ENCODE assay signal across 8 mouse cellular contexts in genomic region chr2:26587044-26587405, GRCm38 (mm10). TPM values are rescaled to one million over a fixed set of nuclear protein-coding genes. Genes with fewer than 3 reads are reported as not detected.
DNase-seq lines count a peak whose midpoint lies in the region; ATAC-seq and TF ChIP-seq lines count a peak whose summit lies in the region.

No protein-coding gene starts in this region.

- no peak for TF ChIP-seq RAD21 in MEL (IDR thresholded peaks at IDR 0.05; ENCODE audit: low read depth, low read length)

- H3K36me3 ChIP-seq in kidney, embryonic 15.5 days: peaks cover 12% of the 10 kb centered on the region
- peaks cover 0 to 11% of the 10 kb centered on the region in 2 experiments; a peak in 2 of 4 replicates for H3K36me3 ChIP-seq in MEL (ENCODE audit: control insufficient read depth in 1 of 2, insufficient read depth in 2 of 2, low read length in 2 of 2)
- H3K36me3 ChIP-seq in forebrain, embryonic 11.5 days (ENCODE audit: control insufficient read depth, insufficient read depth, low read length): no peaks in the 10 kb centered on the region
- H3K36me3 ChIP-seq in liver, embryonic 11.5 days (ENCODE audit: control insufficient read depth, insufficient read depth, low read length): no peaks in the 10 kb centered on the region; the same call in 1 of the 2 replicates
- H3K36me3 ChIP-seq in stomach, embryonic 15.5 days: no peaks in the 10 kb centered on the region

- no peak for TF ChIP-seq POLR2A in MEL (IDR thresholded peaks at IDR 0.05; ENCODE audit: control insufficient read depth in 1 of 2, insufficient read depth in 1 of 2, low read depth in 1 of 2, low read length in 2 of 2, poor library complexity in 1 of 2)

- H3K4me3 ChIP-seq in kidney, embryonic 15.5 days (replicated peaks): peak overlapping the region; percentile 77
- peak overlapping the region; percentile 81 to 93 for H3K4me3 ChIP-seq in MEL (ENCODE audit: control insufficient read depth in 1 of 2, insufficient read depth in 1 of 2, low read depth in 2 of 2, low read length in 2 of 2)
- peak overlapping the region; percentile 52 for H3K4me3 ChIP-seq in forebrain, embryonic 11.5 days (ENCODE audit: low read depth, low read length)
- peak overlapping the region; percentile 59 for H3K4me3 ChIP-seq in liver, embryonic 11.5 days (ENCODE audit: low read depth, low read length)
- peak overlapping the region; percentile 61 for H3K4me3 ChIP-seq in stomach, embryonic 15.5 days (replicated peaks)

- H3K79me2 ChIP-seq in MEL (ENCODE audit: control insufficient read depth, insufficient read depth, low read length, poor library complexity): no peaks in the 10 kb centered on the region; the same call in 1 of the 2 replicates

- H3K9ac ChIP-seq in kidney, embryonic 15.5 days: peak overlapping the region; percentile 79
- peak overlapping the region; percentile 84 for H3K9ac ChIP-seq in MEL (ENCODE audit: control insufficient read depth, low read depth, low read length, poor library complexity, severe bottlenecking)
- H3K9ac ChIP-seq in forebrain, embryonic 11.5 days (ENCODE audit: low read length): peak overlapping the region; percentile 65
- peak overlapping the region; percentile 78 for H3K9ac ChIP-seq in liver, embryonic 11.5 days (ENCODE audit: low read depth, low read length)
- peak overlapping the region; percentile 22; the same call in 1 of the 2 replicates for H3K9ac ChIP-seq in stomach, embryonic 15.5 days

- H3K9me3 ChIP-seq in kidney, embryonic 15.5 days (replicated peaks): no peaks in the 10 kb centered on the region
- no peaks in the 10 kb centered on the region for H3K9me3 ChIP-seq in MEL (replicated peaks; ENCODE audit: insufficient read depth, low read length)
- H3K9me3 ChIP-seq in forebrain, embryonic 11.5 days (ENCODE audit: control insufficient read depth, low read length): no peaks in the 10 kb centered on the region
- H3K9me3 ChIP-seq in liver, embryonic 11.5 days (ENCODE audit: control insufficient read depth, low read length): no peaks in the 10 kb centered on the region
- no peaks in the 10 kb centered on the region for H3K9me3 ChIP-seq in stomach, embryonic 15.5 days

- 3% methylated on average over 11 of the region's 11 CpGs for WGBS in kidney, embryonic 15.5 days
- 6% methylated on average over 11 of the region's 11 CpGs for WGBS in forebrain, embryonic 11.5 days
- 4% methylated on average over 11 of the region's 11 CpGs for whole genome bisulfite sequencing in liver, embryonic 11.5 days
- WGBS in stomach, embryonic 15.5 days: 7% methylated on average over 11 of the region's 11 CpGs

- peak overlapping the region; percentile 84 for H3K4me2 ChIP-seq in kidney, embryonic 15.5 days
- peak overlapping the region; percentile 68 for H3K4me2 ChIP-seq in forebrain, embryonic 11.5 days (ENCODE audit: low read depth, low read length, severe bottlenecking)
- H3K4me2 ChIP-seq in liver, embryonic 11.5 days: peak overlapping the region; percentile 75
- peak overlapping the region; percentile 86 for H3K4me2 ChIP-seq in stomach, embryonic 15.5 days

- no peak for TF ChIP-seq EP300 in MEL (IDR thresholded peaks at IDR 0.05; ENCODE audit: low read depth in 1 of 2, low read length in 2 of 2)

- H3K27ac ChIP-seq in kidney, embryonic 15.5 days: peak overlapping the region; percentile 83
- H3K27ac ChIP-seq in MEL (ENCODE audit: control insufficient read depth, low read depth, low read length): peak overlapping the region; percentile 48
- no peak overlapping the region for H3K27ac ChIP-seq in forebrain, embryonic 11.5 days (ENCODE audit: low read depth, low read length)
- H3K27ac ChIP-seq in liver, embryonic 11.5 days (ENCODE audit: low read depth, low read length): peak overlapping the region; percentile 60
- H3K27ac ChIP-seq in stomach, embryonic 15.5 days: peak overlapping the region; percentile 19; the same call in 1 of the 2 replicates

- H3K27me3 ChIP-seq in kidney, embryonic 15.5 days: no peaks in the 10 kb centered on the region
- H3K27me3 ChIP-seq in MEL (ENCODE audit: control insufficient read depth in 1 of 2, insufficient read depth in 2 of 2, low read length in 2 of 2): no peaks in the 10 kb centered on the region
- H3K27me3 ChIP-seq in forebrain, embryonic 11.5 days (ENCODE audit: control insufficient read depth, insufficient read depth, low read length): no peaks in the 10 kb centered on the region
- H3K27me3 ChIP-seq in liver, embryonic 11.5 days (replicated peaks; ENCODE audit: control insufficient read depth, insufficient read depth, low read length): no peaks in the 10 kb centered on the region
- no peaks in the 10 kb centered on the region for H3K27me3 ChIP-seq in stomach, embryonic 15.5 days (replicated peaks)

- peaks cover 36% of the 10 kb centered on the region for H3K4me1 ChIP-seq in kidney, embryonic 15.5 days
- H3K4me1 ChIP-seq in MEL (ENCODE audit: control insufficient read depth in 1 of 2, insufficient read depth in 2 of 2, low read length in 2 of 2): peaks cover 4 to 21% of the 10 kb centered on the region in 2 experiments; a peak in 3 of 4 replicates
- peaks cover 2% of the 10 kb centered on the region; the same call in 1 of the 2 replicates for H3K4me1 ChIP-seq in forebrain, embryonic 11.5 days (replicated peaks; ENCODE audit: control insufficient read depth, insufficient read depth, low read length)
- H3K4me1 ChIP-seq in liver, embryonic 11.5 days (replicated peaks; ENCODE audit: control insufficient read depth, insufficient read depth, low read length): peaks cover 40% of the 10 kb centered on the region
- H3K4me1 ChIP-seq in stomach, embryonic 15.5 days: peaks cover 17% of the 10 kb centered on the region

- TF ChIP-seq CTCF in MEL (IDR thresholded peaks at IDR 0.05 in 2 of 3, conservative IDR thresholded peaks at IDR 0.05 in 1 of 3; ENCODE audit: control insufficient read depth in 1 of 3, insufficient read depth in 1 of 3, low read depth in 2 of 3, low read length in 3 of 3, poor library complexity in 1 of 3, severe bottlenecking in 1 of 3): no peak; a peak in 1 of 6 replicates

- peak; percentile 50; the same call in 1 of the 2 replicates for ATAC-seq in kidney, embryonic 15.5 days (replicated peaks; ENCODE audit: low FRiP score)
- ATAC-seq in forebrain, embryonic 11.5 days (replicated peaks; ENCODE audit: low FRiP score): no peak
- ATAC-seq in liver, embryonic 11.5 days (replicated peaks; ENCODE audit: low FRiP score): peak; percentile 22; the same call in 1 of the 2 replicates
- peak; percentile 26 for ATAC-seq in stomach, embryonic 15.5 days (ENCODE audit: insufficient read depth, low FRiP score, low read depth)

- no peak for DNase-seq in kidney, adult 9 months
- peak; percentile 78 for DNase-seq in MEL (ENCODE audit: low read depth, low spot score)
- no peak for DNase-seq in forebrain, embryonic 11.5 days (ENCODE audit: low spot score)
- DNase-seq in liver, embryonic 11.5 days (ENCODE audit: low spot score): no peak
- no peak for DNase-seq in gastrocnemius, postnatal 10 days
- no peak for DNase-seq in spleen, adult 18-20 months

TF ChIP-seq in MEL, 35 proteins besides CTCF, POLR2A, EP300 and RAD21 (continues in another document):
- 0 out of 2 replicates have a peak, but pooled peaks have one; percentile 13 for TF ChIP-seq SIN3A (IDR thresholded peaks at IDR 0.05; ENCODE audit: low read length)
- TF ChIP-seq UBTF (IDR thresholded peaks at IDR 0.05; ENCODE audit: borderline replicate concordance, insufficient read depth, low read depth, low read length): no peak

RNA-seq across cellular contexts. Expression of gene Gm20532, which starts 0.6 kb away (rescaled TPM):
- not detected in 2 replicates for polyA plus RNA-seq in kidney, embryonic 15.5 days (2015; fragmentation: Nextera tagmentation; extraction: Ambion mirVana)
- total RNA-seq in MEL (2012; rRNA removed): 0.15 TPM in 1 of 2 replicates, not detected in the other
- not detected for polyA plus RNA-seq in MEL (2012; ENCODE audit: insufficient read depth in 1 of 2, insufficient read length in 2 of 2, low read depth in 1 of 2, low replicate concordance in 2 of 2, missing spikeins in 1 of 2)
- not detected in 2 replicates for polyA plus RNA-seq in forebrain, embryonic 11.5 days (2014; fragmentation: Nextera tagmentation; extraction: Ambion mirVana)
- polyA plus RNA-seq in liver, embryonic 11.5 days (2014; fragmentation: Nextera tagmentation; extraction: Ambion mirVana): not detected in 2 replicates
- not detected in 2 replicates for polyA plus RNA-seq in stomach, embryonic 15.5 days (2015; fragmentation: Nextera tagmentation; extraction: Ambion mirVana)
- total RNA-seq in gastrocnemius, postnatal 10 days (2021): under 1 TPM in 1 of 2 experiments, not detected in 1; 0.40 TPM

RNA-seq across cellular contexts. Expression of gene Egfl7, which starts 7.2 kb away (rescaled TPM):
- 218 and 219 TPM in 2 replicates for polyA plus RNA-seq in kidney, embryonic 15.5 days (2015; fragmentation: Nextera tagmentation; extraction: Ambion mirVana)
- total RNA-seq in MEL (2012; rRNA removed): 73.9 and 95.4 TPM in 2 replicates
- 100 to 1,000 TPM in 1 of 2 experiments, not detected in 1; 125 TPM for polyA plus RNA-seq in MEL (2012; ENCODE audit: insufficient read depth in 1 of 2, insufficient read length in 2 of 2, low read depth in 1 of 2, low replicate concordance in 2 of 2, missing spikeins in 1 of 2)
- polyA plus RNA-seq in forebrain, embryonic 11.5 days (2014; fragmentation: Nextera tagmentation; extraction: Ambion mirVana): 58.4 and 63.7 TPM in 2 replicates
- polyA plus RNA-seq in liver, embryonic 11.5 days (2014; fragmentation: Nextera tagmentation; extraction: Ambion mirVana): 161 and 181 TPM in 2 replicates
- 121 and 128 TPM in 2 replicates for polyA plus RNA-seq in stomach, embryonic 15.5 days (2015; fragmentation: Nextera tagmentation; extraction: Ambion mirVana)
- total RNA-seq in gastrocnemius, postnatal 10 days (2021): 100 to 1,000 TPM; 104 to 147 TPM

RNA-seq across cellular contexts. Expression of gene Agpat2, which starts 17.2 kb away (rescaled TPM):
- polyA plus RNA-seq in kidney, embryonic 15.5 days (2015; fragmentation: Nextera tagmentation; extraction: Ambion mirVana): 41.7 and 47.7 TPM in 2 replicates
- 21.0 and 22.3 TPM in 2 replicates for total RNA-seq in MEL (2012; rRNA removed)
- 10 to 100 TPM in 1 of 2 experiments, not detected in 1; 42.4 TPM for polyA plus RNA-seq in MEL (2012; ENCODE audit: insufficient read depth in 1 of 2, insufficient read length in 2 of 2, low read depth in 1 of 2, low replicate concordance in 2 of 2, missing spikeins in 1 of 2)
- polyA plus RNA-seq in forebrain, embryonic 11.5 days (2014; fragmentation: Nextera tagmentation; extraction: Ambion mirVana): 6.0 and 8.9 TPM in 2 replicates
- polyA plus RNA-seq in liver, embryonic 11.5 days (2014; fragmentation: Nextera tagmentation; extraction: Ambion mirVana): 36.1 and 40.1 TPM in 2 replicates
- 60.1 and 63.4 TPM in 2 replicates for polyA plus RNA-seq in stomach, embryonic 15.5 days (2015; fragmentation: Nextera tagmentation; extraction: Ambion mirVana)
- total RNA-seq in gastrocnemius, postnatal 10 days (2021): 1 to 10 TPM; 9.3 to 9.4 TPM

RNA-seq across cellular contexts. Expression of gene Fam69b, which starts 41.2 kb away (rescaled TPM):
- 32.9 and 33.1 TPM in 2 replicates for polyA plus RNA-seq in kidney, embryonic 15.5 days (2015; fragmentation: Nextera tagmentation; extraction: Ambion mirVana)
- 0.33 and 0.42 TPM in 2 replicates for total RNA-seq in MEL (2012; rRNA removed)
- polyA plus RNA-seq in MEL (2012; ENCODE audit: insufficient read depth in 1 of 2, insufficient read length in 2 of 2, low read depth in 1 of 2, low replicate concordance in 2 of 2, missing spikeins in 1 of 2): under 1 TPM in 1 of 2 experiments, not detected in 1; 0.67 TPM
- 49.8 and 63.8 TPM in 2 replicates for polyA plus RNA-seq in forebrain, embryonic 11.5 days (2014; fragmentation: Nextera tagmentation; extraction: Ambion mirVana)
- 10.5 and 11.1 TPM in 2 replicates for polyA plus RNA-seq in liver, embryonic 11.5 days (2014; fragmentation: Nextera tagmentation; extraction: Ambion mirVana)
- polyA plus RNA-seq in stomach, embryonic 15.5 days (2015; fragmentation: Nextera tagmentation; extraction: Ambion mirVana): 28.9 and 33.7 TPM in 2 replicates
- total RNA-seq in gastrocnemius, postnatal 10 days (2021): 1 to 10 TPM; 2.9 to 3.4 TPM

Comparison
In these comparisons a context has a peak if more than half of its experiments do, and no peak if none do; other contexts are left out.
1. H3K9ac ChIP-seq: peak in every context shown above with its lines; median percentile 84 in MEL; 79 in kidney, embryonic 15.5 days; 78 in liver, embryonic 11.5 days; 65 in forebrain, embryonic 11.5 days; 22 in stomach, embryonic 15.5 days.